Mouse (Mus musculus) erythroblast, embryonic 14.5 days (primary cell): ENCODE measurements around the gene Rhog. TPM values are rescaled to one million over a fixed set of nuclear protein-coding genes. Genes with fewer than 3 reads are reported as not detected.

ENCODE experiments used
- H3K27me3 ChIP-seq: 2 replicates; pipeline ENCODE4 v1.6.1; 2012; ENCODE audit warnings: inconsistent platforms; ENCODE audit not compliant: control insufficient read depth
- H3K36me3 ChIP-seq: 2 replicates; pipeline ENCODE4 v1.6.1; 2012; ENCODE audit warnings: mild to moderate bottlenecking, inconsistent platforms; ENCODE audit not compliant: control insufficient read depth
- H3K4me1 ChIP-seq: 2 replicates; pipeline ENCODE4 v1.6.1; 2012; ENCODE audit warnings: inconsistent platforms; ENCODE audit not compliant: control insufficient read depth
- H3K4me3 ChIP-seq: replicated peaks from 2 replicates; pipeline ENCODE3; 2012; ENCODE audit warnings: moderate library complexity, mild to moderate bottlenecking, inconsistent platforms
- H3K9me3 ChIP-seq: 2 replicates; pipeline ENCODE4 v1.6.1; 2012; ENCODE audit warnings: low read length, inconsistent platforms, mixed read lengths; ENCODE audit not compliant: control insufficient read depth
- GATA1 ChIP-seq: IDR thresholded peaks from 2 replicates; pipeline ENCODE4 v1.6.1; 2012; ENCODE audit warnings: low read length, inconsistent platforms, mixed read lengths
- TAL1 ChIP-seq: IDR thresholded peaks from 3 replicates; pipeline ENCODE4 v1.6.1; 2012; ENCODE audit warnings: low read length, inconsistent platforms, mixed read lengths
- polyA plus RNA-seq: library from polyadenylated mRNA; stranded (reverse); fragments of >175 nt; gene quantifications from 2 replicates; pipeline ENCODE4 v1.2.3, GENCODE M21; 2012

Gene Rhog
- 7.6 and 15.0 TPM in 2 replicates for polyA plus RNA-seq

DNA sequence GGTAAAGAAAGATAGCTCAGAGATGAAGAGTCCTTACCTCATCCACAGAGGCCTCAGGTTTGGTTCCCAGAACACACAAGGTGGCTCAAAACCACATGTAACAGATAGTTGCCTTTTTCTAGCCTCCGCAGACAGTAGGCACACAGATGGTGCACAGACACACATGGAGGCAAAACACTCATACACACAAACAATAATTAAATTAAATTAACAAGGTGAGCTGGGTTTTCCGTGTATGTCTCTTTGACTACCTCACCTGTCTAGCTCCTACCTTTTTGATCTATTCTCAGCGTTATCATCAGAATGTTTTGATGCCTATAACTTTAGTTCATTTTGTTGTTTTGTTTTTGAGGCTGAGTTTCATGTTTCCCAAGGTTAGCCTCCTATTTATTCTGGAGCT lies at the start of gene Rhog:
TSS of gene Rhog (minus strand) at position 101 of the 400 bp plus-strand sequence.
- Histone ChIP-seq H3K36me3 (no peaks in the 10 kb centered on the region), H3K4me3 (no peak within 1 kb of the TSS), H3K4me1 (peaks cover 41% of the 10 kb centered on the region), H3K27me3 (no peaks in the 10 kb centered on the region), H3K9me3 (no peaks in the 10 kb centered on the region)
- TF ChIP-seq GATA1 (no peak), TAL1 (no peak)

DNA sequence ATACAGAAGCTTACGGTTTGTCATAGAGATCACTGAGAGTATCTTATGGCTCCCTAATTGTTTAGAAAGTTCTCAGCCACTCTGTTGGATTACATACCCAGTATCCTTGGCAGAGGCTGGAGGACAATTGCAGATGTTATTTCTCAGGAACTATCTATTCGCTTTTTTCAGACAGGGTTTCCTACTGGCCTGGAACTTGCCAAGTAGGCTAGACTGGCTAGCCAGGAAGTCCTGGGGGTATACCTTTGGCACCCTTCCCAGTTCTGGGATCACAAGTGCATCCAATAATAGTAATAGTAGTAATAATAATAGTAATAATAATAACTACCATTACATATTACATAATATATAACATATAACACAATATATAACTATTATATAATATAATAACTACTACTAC lies 49.7 kb upstream of the Rhog start:
- Histone ChIP-seq H3K4me1 (no peaks in the 10 kb centered on the region), H3K36me3 (no peaks in the 10 kb centered on the region), H3K9me3 (no peaks in the 10 kb centered on the region), H3K4me3 (no peak overlapping the region), H3K27me3 (no peaks in the 10 kb centered on the region)
- TF ChIP-seq TAL1 = no peak
- TF ChIP-seq GATA1 = no peak

DNA sequence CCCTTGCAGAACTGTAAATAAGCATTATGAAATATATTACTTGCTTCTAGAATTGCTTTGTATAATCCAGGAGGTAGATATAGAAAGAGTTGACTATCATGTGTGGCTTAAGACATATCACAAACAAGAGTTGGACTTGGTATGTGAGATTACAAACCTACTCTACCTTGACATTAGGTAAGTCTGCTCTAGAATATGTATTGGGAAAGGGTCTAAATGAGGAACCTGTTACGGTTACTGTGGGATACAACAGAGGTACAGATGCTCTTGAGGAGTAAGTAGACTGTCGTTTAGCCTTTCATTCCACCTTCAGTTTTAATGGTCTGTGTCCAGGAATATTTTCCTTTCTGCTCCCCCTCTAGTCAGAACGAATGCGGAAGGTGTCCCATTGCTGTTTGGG lies 46.6 kb upstream of the Rhog start:
- Histone ChIP-seq H3K9me3 (no peaks in the 10 kb centered on the region), H3K4me1 (no peaks in the 10 kb centered on the region), H3K36me3 (no peaks in the 10 kb centered on the region), H3K4me3 (no peak overlapping the region), H3K27me3 (no peaks in the 10 kb centered on the region)
- TF ChIP-seq TAL1 (no peak), GATA1 (no peak)

DNA sequence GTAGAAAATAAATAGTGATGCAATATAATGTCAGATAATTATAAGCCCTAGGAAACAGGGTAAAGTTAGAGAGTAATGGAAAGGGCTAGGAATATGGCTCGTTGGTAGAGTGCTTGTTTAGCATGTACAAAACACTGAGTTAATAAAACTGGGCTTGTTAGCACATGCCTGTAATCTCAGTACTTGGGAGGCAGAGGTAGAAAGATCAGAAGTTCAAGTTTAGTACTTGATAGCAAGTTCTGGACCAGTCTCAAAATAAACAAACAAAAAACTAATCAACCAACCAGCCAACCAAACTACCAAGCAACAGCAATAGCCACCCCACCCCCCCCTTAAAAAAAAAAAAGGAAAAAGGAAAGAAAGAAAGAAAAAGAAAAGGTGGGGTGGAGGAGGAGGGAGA lies 44.9 kb upstream of the Rhog start:
- no peak overlapping the region for H3K4me3 ChIP-seq
- H3K27me3 ChIP-seq = no peaks in the 10 kb centered on the region
- H3K36me3 ChIP-seq = no peaks in the 10 kb centered on the region
- no peaks in the 10 kb centered on the region for H3K4me1 ChIP-seq
- TF ChIP-seq GATA1 (no peak), TAL1 (no peak)
- no peaks in the 10 kb centered on the region for H3K9me3 ChIP-seq

DNA sequence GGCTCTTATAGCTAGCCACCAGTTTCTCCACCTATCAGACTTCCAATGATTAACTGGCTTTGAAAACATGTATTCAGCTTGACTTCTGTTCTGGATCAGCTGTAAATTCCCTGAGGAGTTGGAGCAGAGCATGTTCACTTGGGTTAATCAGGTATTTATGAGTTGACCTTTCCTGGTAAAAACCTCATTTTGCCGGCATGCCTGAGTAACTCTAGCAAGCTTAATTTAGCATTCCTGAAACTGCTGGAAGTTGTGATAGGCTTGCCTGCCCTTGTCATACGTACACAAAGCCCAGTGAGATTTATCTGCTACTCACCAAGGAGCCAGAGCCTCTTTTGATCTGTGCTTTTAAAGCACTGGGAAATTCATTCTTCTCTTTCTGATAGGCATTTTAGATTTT lies 37.4 kb upstream of the Rhog start:
- Histone ChIP-seq H3K36me3 (no peaks in the 10 kb centered on the region), H3K4me1 (no peaks in the 10 kb centered on the region), H3K9me3 (no peaks in the 10 kb centered on the region), H3K27me3 (no peaks in the 10 kb centered on the region), H3K4me3 (no peak overlapping the region)
- TF ChIP-seq GATA1 (no peak), TAL1 (no peak)

DNA sequence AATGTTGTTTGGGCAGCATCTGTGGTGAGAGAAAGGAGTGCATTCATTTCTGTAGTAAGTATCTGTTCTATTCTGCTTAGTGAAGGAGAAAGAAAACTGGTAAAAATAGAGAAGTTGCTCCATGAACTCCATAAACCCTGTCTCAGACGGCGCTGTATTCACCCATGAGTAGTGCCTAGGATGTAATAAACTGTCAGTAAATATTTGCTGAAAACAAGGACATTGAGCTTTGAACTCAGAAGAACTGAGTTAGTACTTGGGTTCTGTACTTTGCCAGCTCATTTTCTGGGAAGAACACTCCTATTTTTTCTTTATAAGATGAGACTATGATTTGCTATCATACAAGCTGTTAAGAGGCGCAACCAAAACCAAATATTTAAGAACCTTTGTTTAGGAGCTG lies 36.4 kb upstream of the Rhog start:
- no peaks in the 10 kb centered on the region for H3K36me3 ChIP-seq
- H3K4me1 ChIP-seq = no peaks in the 10 kb centered on the region
- no peaks in the 10 kb centered on the region for H3K27me3 ChIP-seq
- H3K9me3 ChIP-seq = no peaks in the 10 kb centered on the region
- no peak overlapping the region for H3K4me3 ChIP-seq
- TF ChIP-seq TAL1 (no peak), GATA1 (no peak)

DNA sequence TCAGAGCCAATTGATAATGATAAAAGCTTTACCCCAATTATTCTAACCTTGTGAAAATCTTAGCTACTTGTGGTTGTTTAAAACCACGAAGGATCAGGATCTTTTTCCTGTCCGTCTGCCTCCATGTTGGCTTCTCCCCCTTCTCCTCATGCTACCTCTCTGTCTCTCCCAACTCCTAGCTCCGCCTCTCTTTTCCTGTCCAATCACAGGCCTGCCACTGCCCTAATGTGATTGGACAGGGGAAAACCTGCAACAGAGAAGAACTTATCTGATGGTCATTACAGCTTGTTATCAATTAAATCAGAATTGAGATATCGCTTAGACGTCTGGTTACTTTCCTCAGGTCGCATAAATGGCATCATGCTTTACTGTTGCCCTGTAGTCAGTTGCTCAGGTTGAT lies 33.6 kb upstream of the Rhog start:
- H3K4me1 ChIP-seq = no peaks in the 10 kb centered on the region
- H3K4me3 ChIP-seq = no peak overlapping the region
- H3K27me3 ChIP-seq = no peaks in the 10 kb centered on the region
- no peaks in the 10 kb centered on the region for H3K36me3 ChIP-seq
- no peak for TF ChIP-seq GATA1
- TF ChIP-seq TAL1 = no peak
- no peaks in the 10 kb centered on the region for H3K9me3 ChIP-seq

DNA sequence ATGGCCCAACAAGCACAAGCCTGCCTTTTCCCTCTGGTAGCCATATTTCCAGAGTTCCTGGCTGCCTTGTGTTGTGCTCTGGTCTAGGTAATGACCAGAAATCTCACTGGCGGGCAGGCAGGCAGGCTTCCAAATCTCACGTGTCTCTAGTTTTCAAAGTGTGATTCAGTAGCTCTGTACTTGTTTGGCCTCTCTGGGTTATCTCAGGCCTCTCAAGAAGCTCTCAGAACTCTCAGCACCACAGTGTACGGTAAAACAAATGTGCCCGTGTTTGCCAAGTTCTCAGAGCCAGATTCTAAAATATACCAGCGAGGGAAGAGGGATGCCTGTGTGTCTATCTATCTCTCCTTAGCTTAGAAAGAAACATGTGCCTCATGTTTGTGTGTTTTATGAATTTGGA lies 26.4 kb upstream of the Rhog start:
- TF ChIP-seq GATA1 (no peak), TAL1 (no peak)
- H3K36me3 ChIP-seq = no peaks in the 10 kb centered on the region
- H3K4me1 ChIP-seq = no peaks in the 10 kb centered on the region; the same call in 1 of the 2 replicates

DNA sequence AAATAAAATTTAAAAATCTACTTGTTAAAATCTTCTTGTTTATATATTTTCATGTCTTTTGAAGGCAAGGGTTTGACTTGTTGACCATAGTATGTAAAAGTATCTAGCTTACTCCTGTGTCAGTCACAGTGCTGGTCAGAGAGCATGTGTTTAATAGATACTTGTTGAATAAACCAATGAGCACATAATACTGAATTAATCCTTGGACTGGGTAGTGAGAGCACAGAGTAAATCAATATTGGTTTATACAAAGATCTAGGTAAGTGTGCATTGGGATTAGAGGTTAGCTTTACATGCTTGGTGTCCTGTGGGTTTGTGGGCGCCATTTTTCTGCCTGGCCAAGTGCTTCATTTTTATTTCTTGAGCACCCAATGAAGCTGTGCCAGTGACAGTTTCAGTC lies 25.5 kb upstream of the Rhog start:
- no peak overlapping the region for H3K4me3 ChIP-seq
- H3K4me1 ChIP-seq = no peaks in the 10 kb centered on the region; the same call in 1 of the 2 replicates
- H3K36me3 ChIP-seq = no peaks in the 10 kb centered on the region; the same call in 1 of the 2 replicates
- TF ChIP-seq GATA1 = no peak
- TF ChIP-seq TAL1 = no peak
- H3K27me3 ChIP-seq = no peaks in the 10 kb centered on the region
- H3K9me3 ChIP-seq = no peaks in the 10 kb centered on the region

More for the DNA sequence above, 26.4 kb upstream of the Rhog start:
- H3K9me3 ChIP-seq = no peaks in the 10 kb centered on the region
- no peaks in the 10 kb centered on the region for H3K27me3 ChIP-seq
- H3K4me3 ChIP-seq = no peak overlapping the region

DNA sequence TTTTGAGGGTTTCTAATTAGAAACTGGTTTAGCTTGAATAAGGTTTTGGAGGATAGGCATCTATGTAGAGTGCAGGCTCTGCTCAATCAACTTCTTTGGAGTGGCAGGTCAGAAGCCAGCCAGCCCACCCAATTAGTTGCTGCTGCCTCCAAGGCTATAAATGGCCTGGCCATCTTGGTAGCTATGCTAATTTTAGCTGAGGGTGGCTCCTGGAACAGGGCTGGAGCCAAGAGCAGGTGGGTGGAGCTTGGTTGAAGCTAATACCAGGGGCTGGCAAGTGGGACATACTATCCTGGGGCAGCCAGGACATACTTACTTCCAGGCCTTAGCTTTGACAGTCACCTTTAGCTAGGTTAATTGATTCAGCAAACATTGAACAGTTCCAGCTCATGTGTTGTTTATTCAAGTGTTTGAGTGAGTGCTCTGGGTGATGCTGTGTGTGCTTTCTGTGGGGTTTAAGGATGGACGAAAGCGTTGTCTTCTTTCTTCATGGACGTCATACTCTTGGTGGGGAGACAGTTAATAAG lies 16.6 kb upstream of the Rhog start:
- Histone ChIP-seq H3K36me3 (peaks cover 18% of the 10 kb centered on the region), H3K4me1 (peaks cover 43% of the 10 kb centered on the region), H3K4me3 (no peak overlapping the region), H3K9me3 (no peaks in the 10 kb centered on the region), H3K27me3 (no peaks in the 10 kb centered on the region)
- TF ChIP-seq TAL1 (no peak), GATA1 (no peak)
